Mouse (Mus musculus) adrenal gland, postnatal 36 days (tissue): ENCODE results near the gene Bmf. TPM values are rescaled to one million over a fixed set of nuclear protein-coding genes. Genes with fewer than 3 reads are reported as not detected.
A peak's percentile ranks its signal among the peaks of the same experiment; 100 is the strongest.

Experiments
- DNase-seq, 2 experiments: peaks; one replicate each; pipeline ENCODE4 v3.0.0; 2021; ENCODE audit warnings: mixed read lengths in 1 of 2
- total RNA-seq, 2 experiments: library from RNA; stranded (reverse); gene quantifications; 2 replicates each; pipeline ENCODE4 v1.2.3; 2021

The Bmf gene
- total RNA-seq, 2 experiments from 2014 or later: 10.9 to 14.1 TPM

DNA sequence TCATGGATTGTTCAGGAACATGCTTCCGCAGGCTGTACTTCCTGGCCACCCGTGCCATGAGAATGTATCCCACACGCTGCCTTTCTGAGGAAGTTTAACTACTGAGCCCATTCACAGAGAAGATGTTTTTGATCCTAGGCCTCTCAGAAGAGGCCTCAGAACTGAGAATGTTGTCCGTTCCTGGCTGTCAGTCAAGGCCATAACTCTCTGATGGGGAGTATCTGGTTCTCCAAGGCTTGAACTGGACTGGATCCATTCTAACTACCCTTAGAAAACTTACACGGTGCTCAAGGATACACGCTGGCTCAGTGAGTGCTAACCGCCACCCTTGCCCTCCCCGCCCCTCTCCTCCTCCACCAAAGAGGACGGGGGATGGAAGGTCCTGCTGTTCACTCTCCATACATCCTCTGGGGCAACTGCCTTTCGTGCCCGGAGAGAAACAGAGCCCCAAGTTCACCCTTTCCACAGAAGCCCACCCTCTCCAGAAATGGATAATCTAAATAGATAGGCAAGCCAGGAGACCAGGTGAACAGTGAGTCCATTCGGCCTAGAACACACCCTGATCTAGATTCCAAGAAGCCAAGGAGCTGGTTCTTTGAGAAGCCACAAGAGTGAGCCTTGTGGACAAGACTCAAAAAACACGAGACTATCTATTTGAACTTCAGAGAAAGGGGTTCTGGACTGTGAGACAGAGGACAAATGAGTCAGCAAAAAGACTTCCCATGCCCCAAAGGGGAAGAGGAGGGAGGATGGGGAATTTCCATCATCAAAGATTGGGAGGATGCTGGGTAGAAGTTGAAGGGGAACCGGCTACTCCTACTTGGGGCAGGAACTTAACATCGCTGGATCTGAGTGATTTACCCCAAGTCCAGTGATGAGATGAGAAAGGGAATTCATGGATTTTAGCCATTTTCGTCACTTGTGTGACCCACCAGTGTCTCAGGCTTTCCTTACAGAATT lies 36.8 kb downstream of the Bmf start:
- DNase-seq: peak in 1 of 2 experiments; percentile 10

DNA sequence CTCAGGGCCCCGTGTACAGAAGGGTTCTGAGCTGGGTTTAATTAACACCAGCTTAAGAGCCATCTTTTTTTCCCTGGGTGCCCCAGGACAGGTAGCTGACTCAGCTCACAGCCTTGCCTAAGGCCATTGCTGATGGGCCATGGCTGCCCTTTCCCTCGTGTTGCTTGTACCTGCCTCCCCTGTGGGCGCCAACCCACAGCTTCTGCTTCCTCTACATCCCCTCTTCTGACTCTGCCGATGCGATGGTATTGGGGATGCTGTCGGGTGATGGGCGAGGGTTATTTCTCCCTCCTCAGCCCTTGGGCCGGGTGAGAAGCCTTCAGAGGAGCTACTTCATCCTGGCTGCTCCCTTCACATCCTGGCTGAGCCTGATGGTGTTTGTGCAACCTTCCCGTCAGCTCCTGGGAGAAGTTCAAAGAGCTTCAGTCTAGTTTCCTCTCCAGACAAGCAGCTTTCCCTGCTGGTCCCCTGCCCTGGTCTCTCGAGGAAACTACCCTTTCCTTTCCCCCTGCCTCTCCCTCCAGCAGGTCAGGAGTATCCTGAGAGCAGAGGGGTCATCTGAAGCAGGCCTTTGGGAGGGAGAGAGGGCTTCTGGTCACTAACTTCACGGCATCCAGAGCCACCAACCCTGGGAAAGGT lies 37.6 kb downstream of the Bmf start:
- DNase-seq: peak; percentile 24 to 27

DNA sequence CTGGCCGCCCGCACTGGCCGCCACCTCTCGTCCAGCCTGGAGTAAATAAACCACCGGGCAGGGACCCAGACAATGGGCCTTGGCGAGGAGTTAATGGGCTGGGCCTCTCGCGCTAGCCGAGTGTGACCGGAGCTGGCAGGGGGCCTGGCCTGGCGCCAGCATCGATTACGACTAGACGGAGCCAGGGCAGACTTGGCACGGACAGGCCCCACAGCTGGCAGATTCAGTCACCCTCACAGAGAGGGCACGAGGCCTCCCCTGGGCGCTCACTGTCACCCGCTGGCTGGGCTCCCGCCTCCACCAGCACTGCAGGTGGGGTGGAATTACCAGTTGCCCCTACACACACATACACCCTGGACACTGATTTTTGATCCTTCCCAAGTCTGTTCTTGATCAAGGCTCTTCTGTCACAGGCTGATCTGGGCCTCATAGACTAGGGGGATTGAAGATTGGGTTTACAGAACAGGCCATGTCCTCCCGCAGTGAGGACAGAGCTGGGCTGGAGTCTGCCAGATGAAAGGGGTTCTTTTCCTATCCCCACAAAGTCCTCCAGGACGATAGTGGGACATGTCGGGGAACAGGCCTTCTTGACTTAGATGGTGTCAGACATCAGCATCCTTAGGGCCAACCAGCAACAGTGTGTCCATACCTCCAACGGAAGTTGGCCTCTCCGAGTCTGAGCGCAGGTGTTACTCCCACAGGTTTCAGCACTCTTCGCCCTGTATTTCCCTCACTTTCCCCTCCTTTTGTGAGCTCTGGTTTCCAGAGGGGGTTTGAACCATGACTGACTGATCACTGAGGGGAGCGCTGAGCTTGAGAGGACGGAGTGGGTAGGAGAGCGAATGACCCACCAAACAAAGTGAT lies 38.8 kb downstream of the Bmf start:
- peak; percentile 95 to 97 for DNase-seq

DNA sequence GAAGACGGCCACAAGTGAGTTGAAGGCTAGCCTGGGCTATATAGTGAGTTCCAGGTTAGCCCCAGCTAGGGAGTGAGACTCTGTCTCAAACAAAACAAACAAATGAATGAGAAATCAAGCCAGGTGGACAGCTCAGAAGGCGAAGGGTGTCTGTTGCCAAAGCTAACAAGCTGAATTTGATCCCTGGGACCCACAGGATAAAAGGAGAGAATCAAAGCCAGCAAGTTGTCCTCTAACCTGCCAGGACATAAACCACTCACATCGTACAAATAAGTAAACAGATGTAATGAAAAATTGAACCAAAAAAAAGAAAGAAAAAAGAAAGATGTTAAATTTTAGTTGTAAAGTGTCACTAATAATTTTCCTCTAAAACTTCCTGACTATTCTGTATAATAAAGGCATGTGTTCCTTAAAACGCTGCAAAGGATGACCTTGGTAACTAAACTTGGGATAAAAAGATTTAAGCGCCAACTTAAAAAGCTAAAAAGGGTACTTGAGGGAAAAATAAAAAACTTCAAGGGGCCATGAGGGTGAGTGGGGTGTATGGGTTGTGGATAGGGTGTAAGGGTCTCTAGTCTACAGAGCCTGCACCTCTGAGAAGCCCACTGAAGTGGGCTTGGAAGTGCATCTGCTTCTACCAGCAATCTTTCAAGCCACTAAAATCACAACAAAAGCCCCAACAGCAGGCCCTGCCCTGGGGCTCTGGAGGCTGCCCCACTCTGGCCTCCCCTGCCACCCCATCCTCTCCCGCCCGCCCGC lies 39.6 kb downstream of the Bmf start:
- no peak for DNase-seq

DNA sequence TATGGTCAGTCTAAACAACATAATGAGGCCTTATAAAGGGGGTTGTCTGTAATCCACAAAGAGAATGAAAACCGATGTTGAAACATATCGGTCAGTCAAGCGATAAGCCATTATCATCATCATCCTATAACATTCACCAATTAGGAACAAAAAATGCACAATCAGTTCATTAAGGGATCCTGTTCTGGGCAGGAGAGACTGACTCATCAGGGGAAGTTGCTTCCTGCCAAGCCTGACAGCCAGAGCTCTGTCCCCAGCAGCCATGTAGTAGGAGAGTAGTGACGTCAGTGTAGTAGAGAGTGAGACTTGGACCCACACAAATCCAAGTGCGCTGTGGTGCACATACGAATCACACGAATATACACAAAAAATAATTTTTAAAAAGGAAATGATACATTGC lies 42.4 kb downstream of the Bmf start:
- DNase-seq: peak; percentile 25

DNA sequence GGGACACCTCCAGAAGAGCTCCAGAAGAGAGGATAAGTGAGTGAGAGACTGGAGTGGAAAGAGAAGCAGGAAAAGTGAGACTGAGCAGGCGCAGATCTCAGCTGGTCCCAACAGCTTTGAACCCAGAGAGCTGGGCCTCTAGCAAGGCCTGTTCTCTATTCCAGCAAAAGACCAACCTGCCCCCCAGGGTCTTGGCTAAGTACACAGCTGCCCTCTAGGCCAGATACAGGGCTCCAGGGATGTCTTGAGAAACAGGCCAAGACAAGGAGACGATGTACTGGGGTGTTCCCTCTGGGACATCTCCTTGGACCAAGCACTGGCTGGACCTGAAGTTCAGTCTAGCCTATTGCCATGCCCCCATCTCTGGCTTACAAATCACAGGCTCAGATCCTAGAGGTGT lies 49.3 kb downstream of the Bmf start:
- DNase-seq: no peak

DNA sequence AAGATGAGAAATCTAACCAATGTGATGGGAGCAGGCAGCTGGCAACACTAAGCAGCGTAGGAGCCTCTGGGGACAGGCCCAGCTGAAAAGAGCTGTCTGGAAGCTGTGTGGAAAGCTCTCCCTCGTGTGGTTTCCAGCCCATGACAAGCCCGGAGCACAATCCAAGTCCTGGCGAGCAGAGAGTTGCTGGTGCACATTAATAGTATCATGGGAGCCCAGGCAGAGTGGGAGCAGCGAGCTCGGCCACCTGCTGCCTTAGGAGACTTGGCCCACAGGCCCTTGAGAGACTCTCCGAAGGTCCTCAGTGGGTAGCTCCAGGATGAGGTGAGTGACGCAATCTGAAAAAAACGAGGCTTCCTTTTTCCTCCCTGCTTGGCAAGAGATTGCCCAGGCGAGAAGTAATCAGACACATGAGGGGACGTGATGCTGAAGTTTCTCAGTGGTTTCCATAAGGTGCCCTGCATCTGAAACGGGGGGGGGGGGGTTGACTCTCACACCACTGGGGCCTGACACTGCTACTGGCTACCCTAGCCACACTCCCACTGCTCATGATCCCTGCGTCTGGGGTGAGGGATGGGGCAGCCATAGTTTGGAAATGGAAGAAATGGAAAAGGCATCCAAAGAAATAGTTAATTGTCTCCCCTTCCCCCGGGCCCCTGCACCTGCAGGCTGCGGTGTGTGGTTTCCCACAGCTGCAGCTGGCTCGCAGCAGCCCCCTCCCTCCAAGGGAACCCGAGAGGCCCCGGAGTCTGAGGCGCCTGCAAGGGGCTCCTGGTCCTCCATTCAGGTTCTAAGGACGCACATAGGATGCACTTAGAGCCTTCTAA lies 50.1 kb downstream of the Bmf start:
- peak; percentile 11 to 24 for DNase-seq

DNA sequence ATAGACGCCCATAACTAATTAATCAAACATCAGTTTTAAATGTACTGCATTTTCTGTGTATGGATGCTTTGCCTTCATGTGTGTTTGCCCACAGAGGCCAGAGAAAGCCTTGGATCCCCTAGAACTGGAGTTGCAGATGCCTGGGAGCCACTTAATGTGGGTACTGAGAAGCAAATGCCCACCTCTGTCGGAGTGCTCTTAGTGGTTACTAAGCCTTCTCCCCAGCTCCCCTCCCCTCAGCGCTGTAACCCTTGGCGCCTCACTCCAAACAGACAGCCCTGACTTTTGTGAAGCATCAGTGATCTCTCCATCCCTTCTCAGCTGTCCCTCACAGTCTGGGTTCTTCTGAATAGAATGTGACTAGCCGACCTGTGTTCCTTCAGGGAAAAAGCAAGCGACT lies 51.0 kb downstream of the Bmf start:
- DNase-seq: no peak

DNA sequence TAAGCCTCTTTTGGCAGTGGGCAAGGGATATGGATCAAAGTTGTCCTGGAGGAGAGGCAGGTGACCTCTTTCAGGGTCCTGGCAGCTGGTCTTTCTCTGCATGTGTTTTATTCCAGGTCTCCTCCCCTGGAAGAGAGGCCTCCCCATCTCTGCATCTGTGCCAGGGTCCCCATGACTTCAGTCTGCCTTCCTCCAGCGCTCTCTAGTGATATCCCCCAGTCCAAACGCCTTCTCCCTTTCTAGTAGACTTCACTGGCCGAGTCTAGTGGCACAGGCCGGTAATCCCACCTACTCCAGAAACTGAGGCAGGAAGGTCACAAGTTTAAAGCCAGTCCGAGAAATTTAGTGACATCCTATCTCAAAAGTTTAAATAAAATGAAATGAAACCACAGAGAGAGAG lies 51.6 kb downstream of the Bmf start:
- DNase-seq: no peak

DNA sequence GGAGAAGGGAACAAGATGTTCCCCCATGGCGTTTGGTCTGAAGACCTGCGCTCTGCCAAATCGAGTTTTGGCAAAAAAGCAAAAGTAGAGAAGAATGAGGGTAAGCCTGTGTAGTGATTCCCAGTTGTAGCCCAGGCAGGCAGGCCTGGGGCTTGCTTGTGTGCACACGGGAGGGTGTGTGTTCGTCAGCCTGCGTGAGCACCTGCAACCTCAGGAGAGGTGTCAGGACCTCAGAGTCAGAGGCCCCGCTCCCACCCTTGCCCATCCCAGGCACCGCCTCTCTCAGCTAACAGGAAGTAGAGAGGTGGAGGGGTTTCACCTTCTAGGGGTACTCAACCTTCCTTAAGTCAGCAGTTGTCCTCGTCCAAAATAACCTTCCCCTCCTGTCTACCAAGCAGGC lies 54.5 kb downstream of the Bmf start:
- DNase-seq: no peak

DNA sequence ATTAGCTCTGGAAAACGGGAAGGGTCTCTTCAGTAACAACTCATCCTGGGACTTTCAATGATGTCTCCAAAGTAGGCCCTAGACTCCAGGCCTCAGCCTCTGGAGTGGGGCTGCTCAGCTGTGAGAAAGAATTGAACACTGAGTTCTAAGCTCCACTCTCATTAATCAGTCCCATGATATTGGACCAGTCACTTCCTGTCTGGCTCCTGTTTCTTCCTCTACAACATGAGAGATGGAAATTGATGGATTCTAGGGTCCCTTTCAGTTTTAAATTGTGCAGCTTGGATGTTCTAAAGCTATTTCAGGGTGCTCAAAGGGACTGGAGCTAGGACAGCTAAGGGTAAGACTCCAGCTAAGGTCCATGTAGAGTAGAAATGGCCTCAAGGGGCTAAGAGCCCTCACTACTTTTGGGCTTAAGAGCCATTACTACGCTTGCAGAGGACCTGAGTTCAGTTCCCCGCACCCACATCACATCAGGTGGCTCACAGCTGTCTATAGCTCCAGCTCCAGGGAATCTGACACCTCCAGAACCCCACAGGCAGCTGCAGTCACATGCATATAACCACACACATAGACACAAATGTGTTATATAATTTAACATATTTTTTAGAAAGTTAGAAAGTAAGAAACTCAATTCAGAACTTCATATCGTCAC lies 57.6 kb downstream of the Bmf start:
- DNase-seq: no peak

DNA sequence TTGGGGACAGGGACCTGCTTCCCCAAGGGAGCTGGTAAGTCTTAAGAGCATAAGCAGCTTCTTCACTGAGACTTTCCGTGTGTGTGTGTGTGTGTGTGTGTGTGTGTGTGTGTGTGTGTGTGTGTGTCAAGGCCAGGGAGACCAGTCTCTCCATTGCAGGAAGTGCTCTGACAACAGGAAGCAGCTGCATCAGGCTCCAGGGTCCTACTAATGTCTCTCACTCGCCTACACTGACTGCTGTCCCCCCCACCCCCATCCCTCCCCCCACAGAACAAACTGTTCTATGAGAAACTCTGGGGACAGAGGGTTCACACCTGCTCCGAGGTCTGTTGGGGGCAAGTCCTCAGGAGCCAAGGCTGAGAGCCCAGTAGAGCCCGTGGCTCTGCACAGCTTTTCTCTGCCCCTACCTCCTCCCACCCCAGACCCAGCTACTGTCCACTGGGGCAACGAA lies 58.2 kb downstream of the Bmf start:
- DNase-seq: peak; percentile 44 to 68

DNA sequence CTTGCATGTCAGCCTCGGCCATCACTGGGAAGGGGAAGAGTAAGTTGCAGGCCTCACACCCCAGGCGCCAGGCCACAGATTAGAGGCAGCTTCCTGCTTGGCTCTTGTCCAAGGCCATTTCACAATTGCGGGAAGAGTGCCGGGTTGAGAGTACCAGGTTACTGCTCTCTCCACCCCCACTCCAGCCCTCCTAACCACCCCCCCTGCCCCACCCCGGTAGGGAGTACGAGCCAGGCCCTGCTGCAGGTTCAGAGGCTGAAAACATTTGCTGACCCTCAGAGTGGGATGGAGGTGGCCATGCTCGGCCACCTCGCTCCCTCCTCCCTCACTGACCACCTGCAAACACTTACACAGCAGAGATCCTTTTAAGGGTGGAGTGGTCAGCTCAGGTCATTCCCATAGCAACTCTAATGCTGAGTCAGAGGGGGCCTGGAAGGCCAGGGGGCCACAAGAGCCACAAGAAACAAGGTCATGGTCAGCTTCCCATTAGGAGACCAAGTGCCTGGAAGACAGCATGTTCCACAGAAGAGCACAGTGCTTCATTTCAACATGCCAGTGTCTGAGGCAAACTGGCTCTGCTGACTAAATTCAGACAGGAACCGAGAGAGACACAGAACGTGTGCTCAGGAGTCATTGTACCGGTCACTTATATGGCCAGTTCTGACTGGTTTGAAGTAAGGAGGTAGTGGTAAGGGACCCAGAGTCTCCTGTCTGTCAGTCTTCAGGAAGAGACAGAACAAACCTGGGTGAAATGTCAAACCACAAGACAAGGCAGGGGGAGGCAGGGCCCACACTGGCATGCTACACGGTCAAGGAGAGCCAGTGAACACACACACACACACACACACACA lies 59.0 kb downstream of the Bmf start:
- DNase-seq: peak; percentile 83 to 85

DNA sequence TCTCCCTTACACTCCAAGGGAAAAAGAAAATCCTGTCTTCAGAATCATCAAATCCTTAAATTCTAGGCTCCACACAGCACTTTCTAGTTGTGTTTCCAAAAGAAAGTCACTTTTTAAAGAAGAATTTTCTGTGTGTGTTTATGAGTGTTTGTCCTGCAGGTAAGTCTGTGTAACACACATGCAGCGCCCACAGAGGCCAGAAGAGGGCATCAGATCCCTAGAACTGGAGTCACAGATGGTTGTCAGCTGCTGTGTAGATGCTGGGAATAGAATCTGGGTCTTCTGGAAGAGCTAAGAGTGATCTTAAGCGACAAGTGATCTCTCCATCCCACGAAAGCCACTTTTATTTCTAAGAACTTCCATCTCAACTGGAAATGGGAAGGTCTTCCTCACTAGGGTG lies 61.7 kb downstream of the Bmf start:
- peak in 1 of 2 experiments; percentile 44 for DNase-seq

DNA sequence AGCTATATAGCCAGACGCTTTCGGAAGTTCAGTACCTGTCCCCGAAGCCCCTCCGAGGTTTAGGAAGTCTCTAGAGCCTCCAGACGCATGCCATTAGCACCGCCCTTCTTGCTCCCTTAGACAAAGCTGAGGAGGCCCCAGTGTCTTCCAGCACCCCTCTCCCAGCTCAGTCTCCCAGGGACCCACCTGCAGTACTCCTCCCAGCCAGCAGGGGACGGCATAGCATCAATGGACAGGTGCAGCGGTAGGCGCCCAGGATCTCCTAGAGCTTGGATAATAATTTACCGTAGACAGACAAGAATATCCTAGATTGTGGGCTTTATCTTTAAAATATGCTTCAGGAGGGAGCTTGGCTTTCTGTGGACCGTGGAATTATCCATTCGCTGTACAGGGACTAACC lies 62.6 kb downstream of the Bmf start:
- peak; percentile 85 to 88 for DNase-seq

DNA sequence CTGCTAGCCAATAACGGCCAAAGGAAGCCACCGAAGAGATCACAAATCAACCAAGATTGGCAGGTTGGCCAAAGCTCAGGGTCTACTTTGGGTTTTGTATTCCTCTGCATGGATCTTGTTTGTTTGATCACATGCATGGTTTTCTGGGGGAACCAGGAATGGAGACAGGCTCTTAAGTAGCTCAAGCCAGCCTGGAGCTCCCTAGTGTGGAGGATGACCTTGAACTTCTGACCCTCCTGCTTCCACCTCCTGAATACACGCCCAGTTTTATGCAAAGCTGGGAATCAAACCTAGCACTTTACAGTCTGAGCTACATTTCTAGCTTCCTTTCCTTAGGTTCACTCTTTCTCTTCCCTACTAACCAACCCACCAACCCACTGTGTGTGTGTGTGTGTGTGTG lies 64.1 kb downstream of the Bmf start:
- DNase-seq: no peak

DNA sequence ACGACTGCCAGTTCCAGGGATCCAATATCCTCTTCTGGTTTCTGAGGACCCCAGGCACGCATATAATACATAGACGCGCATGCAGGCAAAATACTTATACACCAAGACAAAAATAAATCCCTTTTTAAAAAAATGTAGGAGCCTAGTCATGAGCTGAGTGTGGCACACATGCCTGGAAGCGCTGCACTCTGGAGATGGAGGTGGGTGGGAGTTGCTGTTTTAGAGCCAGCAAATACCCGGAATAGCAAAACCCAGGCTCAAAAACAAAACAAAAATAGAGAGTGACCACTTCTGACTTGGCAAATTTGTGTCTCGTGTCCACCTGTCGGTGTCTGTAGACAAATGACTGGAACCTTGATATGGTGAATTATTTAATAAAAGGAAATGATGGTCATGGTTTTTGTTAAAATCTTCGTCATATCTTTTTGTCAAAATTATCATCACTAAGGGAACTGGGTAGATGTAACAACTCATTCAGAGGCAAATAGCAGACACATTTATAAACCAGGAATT lies 65.0 kb downstream of the Bmf start:
- no peak for DNase-seq

DNA sequence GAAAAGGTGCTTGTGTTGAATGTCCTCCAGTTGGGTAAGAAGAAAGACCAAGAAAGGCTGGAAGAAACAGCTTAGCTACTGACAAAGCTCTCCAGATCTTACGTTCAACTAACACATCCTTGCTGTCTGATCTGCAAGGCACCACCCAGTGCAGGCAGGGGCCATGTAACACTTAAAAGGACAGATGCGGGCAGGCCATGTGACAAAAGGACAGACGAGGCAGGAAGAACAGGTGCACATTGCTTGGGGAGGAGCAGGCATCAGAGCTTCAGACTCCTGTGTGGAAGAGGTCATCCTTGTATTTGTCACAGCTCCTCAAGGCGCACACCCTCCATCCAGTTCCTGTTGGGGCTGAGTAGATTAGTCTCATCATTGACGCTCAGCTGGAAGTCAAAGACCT lies 66.5 kb downstream of the Bmf start:
- DNase-seq: no peak

DNA sequence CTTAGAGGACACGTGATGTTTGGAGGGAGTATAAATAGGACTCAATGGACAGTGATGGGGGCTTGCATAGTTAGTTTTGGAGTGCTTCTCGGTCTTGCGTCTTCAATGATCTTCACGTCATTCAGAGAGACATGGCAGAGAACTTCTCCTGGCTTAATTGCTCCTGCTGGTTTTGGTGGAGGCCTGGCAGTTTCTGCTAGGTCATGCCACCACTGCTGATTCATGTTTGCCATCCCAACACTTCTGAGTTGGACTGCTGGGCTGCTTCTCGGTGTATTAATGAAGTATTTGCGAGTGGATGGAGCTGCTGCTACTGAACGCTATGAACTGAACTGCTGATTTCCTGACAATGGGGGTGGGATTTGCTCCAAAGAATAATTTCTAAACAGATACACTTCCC lies 68.6 kb downstream of the Bmf start:
- DNase-seq: no peak
